Mouse (Mus musculus): Measurements from ENCODE around the gene Gm11444. TPM values are rescaled to one million over a fixed set of nuclear protein-coding genes. Genes with fewer than 3 reads are reported as not detected.
A peak's percentile ranks its signal among the peaks of the same experiment; 100 is the strongest.

Gene Gm11444
- polyA plus RNA-seq (2015; fragmentation: Nextera tagmentation; extraction: Ambion mirVana) = not detected in 2 replicates

- Histone ChIP-seq H3K27ac (replicated peaks) (no peak within 1 kb of the TSS), H3K36me3 (no peaks in the 10 kb centered on the region), H3K9ac (no peak within 1 kb of the TSS), H3K4me1 (replicated peaks) (0 out of 2 replicates have a peak, but pooled peaks cover 3% of the 10 kb centered on the region), H3K4me2 (peak within 1 kb of the TSS; percentile 69), H3K27me3 (peaks cover 20% of the 10 kb centered on the region), H3K9me3 (no peaks in the 10 kb centered on the region), H3K4me3 (peak within 1 kb of the TSS; percentile 34; the same call in 1 of the 2 replicates)
- WGBS = 85% methylated on average over 6 of the region's 6 CpGs
- ATAC-seq (ENCODE audit: low FRiP score, low read depth) = no peak
Observed at GRCm38 (mm10) chr11:85850233-85850632, at the start of gene Gm11444. Gene Gm11444 (minus strand): TSS chr11:85850333.

DNA sequence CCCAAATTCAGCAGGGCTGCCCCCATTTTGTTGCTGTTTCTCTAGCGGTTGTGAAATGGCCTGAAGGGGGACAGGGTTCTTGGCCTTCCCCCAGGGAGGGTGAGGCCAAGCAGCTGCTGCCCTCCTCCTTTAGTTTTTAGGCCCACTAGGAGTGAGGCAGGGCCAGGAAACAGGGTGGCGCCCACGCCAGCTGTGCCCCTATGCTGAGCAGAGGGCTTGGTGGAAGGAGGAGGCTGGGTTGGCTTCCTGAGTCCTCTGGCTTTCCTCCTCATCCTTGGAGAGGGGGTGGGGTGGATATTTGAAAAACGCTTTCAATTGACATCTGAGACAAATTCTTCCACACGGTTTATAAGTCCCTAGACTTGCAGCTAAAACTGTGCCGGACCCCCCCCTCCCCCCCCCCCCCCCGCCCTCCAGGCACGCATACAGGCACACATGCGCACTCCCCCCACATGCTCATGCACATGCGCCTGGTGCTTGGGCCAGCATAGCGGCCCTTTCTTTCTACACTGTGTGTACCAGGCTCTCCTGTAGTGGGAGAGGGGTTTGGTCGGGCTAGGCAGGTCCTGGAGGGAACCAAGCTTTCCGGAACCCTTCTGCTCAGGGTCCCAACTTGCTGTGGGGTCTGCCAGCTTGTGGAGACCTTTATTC lies 46.3 kb upstream of the Gm11444 start:
- H3K9ac ChIP-seq = no peak overlapping the region

GRCm38 (mm10) chr11:85894731-85895545 lies 44.8 kb upstream of the Gm11444 start:
- Histone ChIP-seq H3K4me3 (peak overlapping the region; percentile 19), H3K4me1 (replicated peaks) (peaks cover 9% of the 10 kb centered on the region), H3K9ac (no peak overlapping the region), H3K27ac (replicated peaks) (no peak overlapping the region), H3K9me3 (no peaks in the 10 kb centered on the region), H3K4me2 (peak overlapping the region; percentile 48), H3K27me3 (peaks cover 90% of the 10 kb centered on the region), H3K36me3 (no peaks in the 10 kb centered on the region)
- ATAC-seq (ENCODE audit: low FRiP score, low read depth) = no peak
- 2% methylated on average over 43 of the region's 43 CpGs for WGBS

More for the DNA sequence above, 46.3 kb upstream of the Gm11444 start:
- Histone ChIP-seq H3K9me3 (no peaks in the 10 kb centered on the region), H3K36me3 (no peaks in the 10 kb centered on the region), H3K27ac (replicated peaks) (no peak overlapping the region), H3K4me1 (replicated peaks) (peaks cover 8% of the 10 kb centered on the region), H3K4me2 (no peak overlapping the region), H3K27me3 (peaks cover 88% of the 10 kb centered on the region), H3K4me3 (no peak overlapping the region)
- ATAC-seq (ENCODE audit: low FRiP score, low read depth) = no peak
- WGBS = 34% methylated on average over 12 of the region's 13 CpGs

DNA sequence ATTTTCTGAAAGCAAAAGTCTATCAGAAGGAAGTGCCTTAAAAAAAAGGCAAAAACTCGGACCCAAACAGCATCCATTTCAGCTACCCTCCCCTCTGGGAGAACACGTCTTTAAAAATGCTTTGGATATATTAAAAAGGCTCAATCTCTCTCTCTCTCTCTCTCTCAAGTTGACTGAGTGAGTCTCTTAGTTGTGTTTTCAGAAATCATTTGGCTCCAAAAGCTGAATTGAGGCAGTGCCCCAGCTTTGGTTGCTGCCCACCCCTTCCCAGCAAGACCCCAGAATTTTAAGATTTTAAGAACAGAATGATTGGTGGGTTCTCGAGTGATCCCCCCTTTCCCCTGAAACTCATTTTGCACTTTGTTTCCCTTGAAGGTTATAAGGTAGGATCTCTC lies 44.0 kb upstream of the Gm11444 start:
- peaks cover 92% of the 10 kb centered on the region for H3K27me3 ChIP-seq
- no peak overlapping the region for H3K27ac ChIP-seq (replicated peaks)
- H3K9me3 ChIP-seq = no peaks in the 10 kb centered on the region
- H3K4me2 ChIP-seq = no peak overlapping the region
- H3K4me1 ChIP-seq (replicated peaks) = peaks cover 12% of the 10 kb centered on the region
- no peak overlapping the region for H3K9ac ChIP-seq
- no peaks in the 10 kb centered on the region for H3K36me3 ChIP-seq
- 5% methylated on average over 3 of the region's 3 CpGs for WGBS
- ATAC-seq (ENCODE audit: low FRiP score, low read depth) = no peak
- H3K4me3 ChIP-seq = no peak overlapping the region

DNA sequence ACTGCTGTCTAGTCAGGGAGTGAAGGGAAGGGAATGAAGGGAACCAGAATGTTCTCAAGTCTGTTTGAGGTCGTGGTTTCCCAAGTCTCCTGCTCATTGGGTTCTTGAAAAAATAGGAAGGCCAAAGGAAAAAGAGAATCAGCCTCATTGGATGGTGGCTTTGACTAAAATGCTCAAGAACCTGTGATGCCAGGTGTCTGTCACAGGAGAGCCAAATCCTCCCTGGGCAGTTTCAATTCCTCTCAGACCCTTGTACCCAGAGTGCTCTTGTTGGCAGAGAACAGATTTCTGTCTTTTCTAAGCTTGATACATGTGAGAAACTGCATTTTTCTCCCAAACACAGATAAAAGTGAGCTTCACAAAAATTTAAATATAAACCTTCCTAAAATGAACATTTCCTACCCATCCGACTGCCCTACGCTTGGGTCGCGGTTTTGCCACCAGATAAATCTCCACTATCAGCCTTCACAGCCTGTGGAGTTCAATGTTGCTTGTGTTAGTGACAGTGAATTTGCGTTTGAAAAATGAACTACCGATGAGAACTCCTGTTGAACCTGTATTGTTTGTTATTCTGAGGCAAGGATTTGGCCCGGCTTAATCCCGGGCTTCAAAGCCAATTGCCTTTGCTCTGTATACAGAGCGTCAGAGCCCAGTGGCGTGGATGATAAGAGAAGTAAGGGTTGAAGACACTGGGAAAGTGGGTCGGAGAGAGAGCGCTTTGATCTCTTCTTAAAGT lies 43.4 kb upstream of the Gm11444 start:
- peaks cover 12% of the 10 kb centered on the region for H3K4me1 ChIP-seq (replicated peaks)
- no peak for ATAC-seq (ENCODE audit: low FRiP score, low read depth)
- H3K4me2 ChIP-seq = no peak overlapping the region
- no peak overlapping the region for H3K9ac ChIP-seq
- peaks cover 92% of the 10 kb centered on the region for H3K27me3 ChIP-seq
- no peak overlapping the region for H3K4me3 ChIP-seq
- WGBS = 3% methylated on average over 13 of the region's 13 CpGs
- no peaks in the 10 kb centered on the region for H3K9me3 ChIP-seq
- no peak overlapping the region for H3K27ac ChIP-seq (replicated peaks)
- H3K36me3 ChIP-seq = no peaks in the 10 kb centered on the region

GRCm38 (mm10) chr11:85892771-85893170 lies 42.6 kb upstream of the Gm11444 start:
- H3K4me2 ChIP-seq = no peak overlapping the region
- peaks cover 12% of the 10 kb centered on the region for H3K4me1 ChIP-seq (replicated peaks)
- no peak for ATAC-seq (ENCODE audit: low FRiP score, low read depth)
- no peak overlapping the region for H3K27ac ChIP-seq (replicated peaks)
- no peak overlapping the region for H3K4me3 ChIP-seq
- peaks cover 93% of the 10 kb centered on the region for H3K27me3 ChIP-seq
- WGBS = 3% methylated on average over 6 of the region's 6 CpGs
- H3K36me3 ChIP-seq = no peaks in the 10 kb centered on the region
- no peaks in the 10 kb centered on the region for H3K9me3 ChIP-seq
- H3K9ac ChIP-seq = no peak overlapping the region

GRCm38 (mm10) chr11:85891692-85892040 lies 41.5 kb upstream of the Gm11444 start:
- Histone ChIP-seq H3K27ac (replicated peaks) (no peak overlapping the region), H3K4me2 (no peak overlapping the region), H3K9me3 (no peaks in the 10 kb centered on the region), H3K27me3 (peaks cover 84% of the 10 kb centered on the region), H3K36me3 (no peaks in the 10 kb centered on the region), H3K9ac (no peak overlapping the region), H3K4me3 (no peak overlapping the region), H3K4me1 (replicated peaks) (peaks cover 12% of the 10 kb centered on the region)
- ATAC-seq (ENCODE audit: low FRiP score, low read depth) = no peak
- 2% methylated on average over 2 of the region's 2 CpGs for WGBS

DNA sequence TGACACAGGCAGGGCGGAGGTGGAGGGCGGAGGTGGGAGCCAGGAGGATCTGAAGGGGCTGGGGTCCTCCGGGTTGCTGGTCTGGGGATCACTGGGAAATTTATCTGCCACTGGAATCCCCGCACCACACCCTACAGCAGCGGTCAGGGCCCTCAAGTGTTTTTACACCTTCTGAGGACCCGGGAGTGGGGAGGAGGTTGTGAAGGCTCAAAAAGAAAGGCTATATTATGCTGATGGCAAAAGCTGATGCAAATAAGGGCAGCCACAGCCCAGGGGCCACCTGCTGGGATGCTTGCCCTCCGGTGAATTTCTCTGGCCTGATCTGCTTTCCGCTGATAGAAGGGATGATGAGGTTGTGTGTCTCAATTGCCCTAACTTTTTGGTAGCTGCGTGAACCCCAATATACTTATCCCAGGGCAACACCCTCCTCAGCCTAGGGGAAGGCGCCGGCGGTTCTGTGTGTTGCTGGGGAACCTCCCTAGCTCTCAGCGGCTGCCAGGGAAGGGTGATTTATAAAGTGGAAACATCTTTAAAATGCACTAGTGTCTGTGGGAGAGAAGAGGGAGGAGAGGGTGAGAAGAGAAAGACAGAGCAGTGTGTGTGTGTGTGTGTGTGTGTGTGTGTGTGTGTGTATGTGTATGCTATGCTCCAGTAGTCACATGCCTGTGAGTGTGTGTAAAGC lies 41.0 kb upstream of the Gm11444 start:
- WGBS = under 1% methylated on average over 12 of the region's 13 CpGs
- H3K4me3 ChIP-seq = no peak overlapping the region
- H3K27me3 ChIP-seq = peaks cover 85% of the 10 kb centered on the region
- no peak overlapping the region for H3K9ac ChIP-seq
- H3K4me2 ChIP-seq = no peak overlapping the region
- H3K36me3 ChIP-seq = no peaks in the 10 kb centered on the region
- no peak overlapping the region for H3K27ac ChIP-seq (replicated peaks)
- peaks cover 12% of the 10 kb centered on the region for H3K4me1 ChIP-seq (replicated peaks)
- ATAC-seq (ENCODE audit: low FRiP score, low read depth) = no peak
- H3K9me3 ChIP-seq = no peaks in the 10 kb centered on the region

- WGBS = 2% methylated on average over 13 of the region's 13 CpGs
- no peak overlapping the region for H3K9ac ChIP-seq
Observed at GRCm38 (mm10) chr11:85890563-85890845, 40.4 kb upstream of the Gm11444 start.

DNA sequence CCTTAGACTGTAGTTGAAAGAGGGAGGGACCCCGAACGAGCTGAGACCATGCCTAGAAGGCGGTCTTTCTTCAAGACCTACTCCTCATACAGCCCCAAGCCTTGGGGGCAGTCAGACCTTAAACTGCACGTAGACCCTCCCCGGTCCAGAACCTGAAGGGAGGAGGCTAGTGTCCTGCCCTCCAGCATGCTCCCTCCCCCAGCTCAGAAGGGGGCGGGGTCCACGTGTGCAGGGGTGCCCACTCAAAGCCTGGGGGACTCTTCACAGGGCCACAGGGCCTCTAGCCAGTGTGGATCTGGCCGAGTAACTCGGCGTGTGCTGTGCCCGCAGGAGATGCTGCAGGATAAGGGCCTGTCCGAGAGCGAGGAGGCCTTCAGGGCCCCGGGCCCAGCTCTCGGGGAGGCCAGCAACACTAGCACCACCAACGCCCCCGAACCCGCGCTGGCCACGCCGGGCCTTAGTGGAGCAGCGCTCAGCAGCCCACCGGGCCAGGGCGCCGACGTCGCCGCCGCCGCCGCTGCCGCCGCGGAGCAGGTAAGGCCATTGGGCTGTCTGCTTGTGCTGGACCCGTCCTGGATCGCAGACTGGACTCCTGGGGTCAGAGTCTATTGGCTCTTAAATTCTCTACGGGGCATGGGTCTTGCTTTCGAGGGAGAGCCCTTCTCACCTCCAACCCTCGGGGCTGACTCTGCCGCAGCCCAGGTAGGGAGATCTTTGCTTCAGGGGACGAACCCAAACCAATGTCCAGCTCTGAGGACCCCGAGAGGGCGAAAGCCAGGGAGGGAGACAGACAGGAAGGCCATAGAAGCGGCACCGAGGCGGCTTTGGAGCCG lies 39.8 kb upstream of the Gm11444 start:
- Histone ChIP-seq H3K4me1 (replicated peaks) (peaks cover 9% of the 10 kb centered on the region), H3K4me2 (no peak overlapping the region), H3K9me3 (no peaks in the 10 kb centered on the region), H3K27me3 (peaks cover 85% of the 10 kb centered on the region), H3K9ac (no peak overlapping the region), H3K27ac (replicated peaks) (no peak overlapping the region), H3K36me3 (no peaks in the 10 kb centered on the region), H3K4me3 (no peak overlapping the region)
- WGBS = 2% methylated on average over 46 of the region's 47 CpGs
- no peak for ATAC-seq (ENCODE audit: low FRiP score, low read depth)

More at GRCm38 (mm10) chr11:85890563-85890845, 40.4 kb upstream of the Gm11444 start:
- peaks cover 12% of the 10 kb centered on the region for H3K4me1 ChIP-seq (replicated peaks)
- no peak overlapping the region for H3K4me2 ChIP-seq
- H3K4me3 ChIP-seq = no peak overlapping the region
- peaks cover 85% of the 10 kb centered on the region for H3K27me3 ChIP-seq
- no peaks in the 10 kb centered on the region for H3K9me3 ChIP-seq
- H3K27ac ChIP-seq (replicated peaks) = no peak overlapping the region
- no peak for ATAC-seq (ENCODE audit: low FRiP score, low read depth)
- H3K36me3 ChIP-seq = no peaks in the 10 kb centered on the region

DNA sequence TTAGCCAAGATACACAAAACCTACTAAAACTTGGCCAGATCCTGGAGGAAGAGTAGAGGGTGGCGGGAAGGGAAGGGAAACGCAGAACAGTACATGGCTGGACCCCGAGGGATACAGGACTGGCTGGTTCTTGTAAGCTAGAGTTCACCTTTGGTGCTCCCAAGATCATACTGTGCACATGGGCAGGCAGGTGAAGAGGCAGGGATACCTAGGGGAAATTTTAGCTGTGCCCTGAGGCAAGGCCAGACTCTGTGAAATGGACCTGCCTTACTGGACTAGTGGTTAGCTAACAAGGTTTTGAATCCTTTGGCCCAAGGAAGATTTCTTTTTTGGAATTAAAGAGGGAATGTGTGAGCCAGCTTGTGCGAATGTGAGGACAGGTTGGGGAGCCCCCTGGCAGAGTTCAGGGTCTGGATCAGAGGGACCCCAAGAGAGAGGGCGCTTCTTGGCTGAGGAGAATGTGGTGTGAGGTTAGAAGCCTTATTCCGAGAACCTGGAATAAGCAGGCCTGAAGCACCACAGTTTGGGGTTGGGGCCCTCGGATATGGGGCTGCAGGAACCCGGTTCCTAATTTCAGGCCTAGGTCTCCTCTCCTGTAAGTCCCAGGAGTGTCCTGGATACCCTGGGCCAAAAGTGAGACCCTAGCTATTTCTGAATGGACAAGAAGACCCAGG lies 39.1 kb upstream of the Gm11444 start:
- 23% methylated on average over 8 of the region's 8 CpGs for WGBS
- Histone ChIP-seq H3K27me3 (peaks cover 87% of the 10 kb centered on the region), H3K4me1 (replicated peaks) (0 out of 2 replicates have a peak, but pooled peaks cover 4% of the 10 kb centered on the region), H3K9ac (no peak overlapping the region), H3K36me3 (no peaks in the 10 kb centered on the region), H3K4me3 (no peak overlapping the region), H3K27ac (replicated peaks) (no peak overlapping the region), H3K9me3 (no peaks in the 10 kb centered on the region), H3K4me2 (no peak overlapping the region)
- ATAC-seq (ENCODE audit: low FRiP score, low read depth) = no peak
